Mouse (Mus musculus) layer of hippocampus, adult 9-10 months (tissue): ENCODE measurements around the gene Olfr124.

Experiments
- DNase-seq: peaks from one replicate; pipeline ENCODE4 v3.0.0; 2022; ENCODE audit warnings: low spot score

Olfr124 gene

GRCm38 (mm10) chr17:37799588-37799987, at the start of gene Olfr124:
Olfr124 (plus strand) TSS chr17:37799888.
- no peak for DNase-seq

GRCm38 (mm10) chr17:37768307-37768706, 31.4 kb upstream of the Olfr124 start, which contains the start of gene Olfr122:
Olfr122 (plus strand) TSS chr17:37768607.
- no peak for DNase-seq

- no peak for DNase-seq
Measured at GRCm38 (mm10) chr17:37793229-37793628, 6.5 kb upstream of the Olfr124 start, which contains the start of gene Olfr123. Olfr123 (plus strand) TSS chr17:37793529.

GRCm38 (mm10) chr17:37832649-37833048, 33.0 kb downstream of the Olfr124 start, which contains the start of gene Olfr125:
Olfr125 (plus strand) TSS chr17:37832949.
- DNase-seq: no peak

GRCm38 (mm10) chr17:37847183-37847582, 47.5 kb downstream of the Olfr124 start, which contains the start of gene Olfr126:
Olfr126 (plus strand) TSS chr17:37847483.
- no peak for DNase-seq
